Mouse (Mus musculus) liver, postnatal 0 days (tissue): ENCODE data around the gene Agap3. TPM values are rescaled to one million over a fixed set of nuclear protein-coding genes. Genes with fewer than 3 reads are reported as not detected.

ENCODE experiments used
- ATAC-seq: fragments of 200-750 bp; cut with Nextera tagmentation; 2 replicates; pipeline ENCODE4 v1.8.0; 2017; ENCODE audit warnings: mild to moderate bottlenecking, moderate library complexity
- DNase-seq: peaks from one replicate; pipeline ENCODE4 v3.0.0-alpha.2; 2016
- H3K27ac ChIP-seq: fragments of 300-500 bp; sonication (generic); 2 replicates; pipeline ENCODE4 v1.5.1; 2014; ENCODE audit warnings: antibody characterized with exemption, moderate library complexity, mild to moderate bottlenecking, low read depth
- H3K27me3 ChIP-seq: fragments of 300-500 bp; sonication (generic); 2 replicates; pipeline ENCODE4 v1.6.1; 2014; ENCODE audit warnings: low read length, control low read depth, mixed read lengths; ENCODE audit not compliant: insufficient read depth
- H3K36me3 ChIP-seq: fragments of 300-500 bp; sonication (generic); replicated peaks from 2 replicates; pipeline ENCODE4 v1.6.1; 2014; ENCODE audit warnings: mild to moderate bottlenecking, control low read depth, low read length, moderate library complexity, mixed read lengths; ENCODE audit not compliant: insufficient read depth
- H3K4me1 ChIP-seq: fragments of 300-500 bp; sonication (generic); 2 replicates; pipeline ENCODE4 v1.6.1; 2014; ENCODE audit warnings: antibody characterized with exemption, mild to moderate bottlenecking, control low read depth; ENCODE audit not compliant: insufficient read depth
- H3K4me2 ChIP-seq: fragments of 300-500 bp; sonication (generic); 2 replicates; pipeline ENCODE4 v1.6.1; 2014; ENCODE audit warnings: low read depth, mild to moderate bottlenecking, low read length, moderate library complexity, mixed read lengths
- H3K4me3 ChIP-seq: fragments of 300-500 bp; sonication (generic); 2 replicates; pipeline ENCODE4 v1.5.1; 2014; ENCODE audit warnings: low read depth, low read length
- H3K9ac ChIP-seq: fragments of 300-500 bp; sonication (generic); replicated peaks from 2 replicates; pipeline ENCODE4 v1.6.1; 2014; ENCODE audit warnings: mild to moderate bottlenecking, moderate library complexity
- H3K9me3 ChIP-seq: fragments of 300-500 bp; sonication (generic); 2 replicates; pipeline ENCODE4 v1.6.1; 2016; ENCODE audit warnings: mild to moderate bottlenecking, control low read depth, low read length, mixed read lengths
- CTCF ChIP-seq: sonication (generic); IDR thresholded peaks from 2 replicates; pipeline ENCODE4 v1.5.1; 2016; ENCODE audit warnings: antibody characterized with exemption, low read depth
- EP300 ChIP-seq: IDR thresholded peaks from 2 replicates; pipeline ENCODE4 v1.6.1; 2016; ENCODE audit warnings: antibody characterized with exemption, low read depth, mild to moderate bottlenecking
- WGBS: fragments of 180-500 bp; shearing (Covaris S2); extraction: QIAGEN DNeasy Blood & Tissue Kit; methylation state at CpG from one replicate; pipeline ENCODE4 v1.1.7; 2014; ENCODE audit not compliant: insufficient replicate concordance; 5-methylcytosine and 5-hydroxymethylcytosine counted together
- polyA plus RNA-seq: library from polyadenylated mRNA; unstranded; fragments of >200 nt; fragmentation: Nextera tagmentation; extraction: Ambion mirVana; gene quantifications from 2 replicates; pipeline ENCODE4 v1.2.1, GENCODE M21; 2015

Agap3 gene
- polyA plus RNA-seq, 1 experiment from 2014 or later: 8.3 TPM

- ATAC-seq: no peak
- peaks cover 4% of the 10 kb centered on the region for H3K4me1 ChIP-seq
- H3K4me3 ChIP-seq: no peak overlapping the region
- H3K27ac ChIP-seq: no peak overlapping the region
- H3K36me3 ChIP-seq: no peaks in the 10 kb centered on the region
- no peak overlapping the region for H3K4me2 ChIP-seq
- no peak for TF ChIP-seq CTCF
- no peak for TF ChIP-seq EP300
- H3K27me3 ChIP-seq: peaks cover 62% of the 10 kb centered on the region
- H3K9ac ChIP-seq: no peak overlapping the region
- H3K9me3 ChIP-seq: no peaks in the 10 kb centered on the region
- 52% methylated on average over 8 of the region's 8 CpGs for WGBS
- DNase-seq: no peak
These were observed 69.4 kb downstream of the Agap3 start for GRCm38 (mm10) chr5:24521366-24521765.

GRCm38 (mm10) chr5:24523806-24524205 is 71.8 kb downstream of the Agap3 start:
- H3K9ac ChIP-seq: no peak overlapping the region
- no peak overlapping the region for H3K27ac ChIP-seq
- H3K4me1 ChIP-seq: peaks cover 10% of the 10 kb centered on the region
- DNase-seq: no peak
- peaks cover 78% of the 10 kb centered on the region for H3K27me3 ChIP-seq
- H3K4me2 ChIP-seq: no peak overlapping the region
- no peaks in the 10 kb centered on the region for H3K36me3 ChIP-seq
- no peak for TF ChIP-seq CTCF
- no peak for TF ChIP-seq EP300
- ATAC-seq: no peak
- 40% methylated on average over 8 of the region's 8 CpGs for WGBS
- H3K4me3 ChIP-seq: no peak overlapping the region
- no peaks in the 10 kb centered on the region for H3K9me3 ChIP-seq

DNA sequence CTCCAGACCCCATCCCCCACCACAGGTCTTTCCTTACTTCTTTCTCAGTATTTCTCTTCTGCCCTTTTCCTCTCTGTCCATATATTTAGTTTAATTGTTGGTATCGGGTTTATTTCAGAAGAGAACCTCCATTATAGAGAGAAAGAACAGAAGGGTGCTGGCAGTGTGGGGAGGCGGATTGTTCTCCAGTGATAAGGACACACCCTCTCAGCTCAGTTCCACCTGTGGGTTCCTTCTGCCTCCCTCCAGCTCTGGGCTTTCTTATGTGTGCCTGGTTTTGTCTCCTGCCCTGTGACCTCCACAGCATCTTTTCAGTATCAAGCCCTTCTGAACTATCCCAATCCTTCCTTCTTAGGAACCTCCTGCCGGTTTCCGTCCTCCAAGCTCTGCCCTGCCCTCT is 72.5 kb downstream of the Agap3 start:
- no peak overlapping the region for H3K4me3 ChIP-seq
- no peak for ATAC-seq
- H3K27me3 ChIP-seq: peaks cover 83% of the 10 kb centered on the region
- TF ChIP-seq CTCF (no peak), EP300 (no peak)
- no peaks in the 10 kb centered on the region for H3K9me3 ChIP-seq
- 15% methylated on average over 4 of the region's 4 CpGs for WGBS
- DNase-seq: no peak
- H3K27ac ChIP-seq: no peak overlapping the region
- H3K4me1 ChIP-seq: peaks cover 10% of the 10 kb centered on the region
- no peaks in the 10 kb centered on the region for H3K36me3 ChIP-seq
- no peak overlapping the region for H3K4me2 ChIP-seq
- H3K9ac ChIP-seq: no peak overlapping the region

- no peak for ATAC-seq
- 7% methylated on average over 34 of the region's 34 CpGs for WGBS
- peaks cover 10% of the 10 kb centered on the region for H3K4me1 ChIP-seq
- no peak overlapping the region for H3K9ac ChIP-seq
- no peak for DNase-seq
- no peaks in the 10 kb centered on the region for H3K36me3 ChIP-seq
- TF ChIP-seq CTCF (no peak), EP300 (no peak)
- peak overlapping the region; percentile 25 for H3K4me3 ChIP-seq
- peak overlapping the region; percentile 62; the same call in 1 of the 2 replicates for H3K4me2 ChIP-seq
- peaks cover 87% of the 10 kb centered on the region for H3K27me3 ChIP-seq
- no peak overlapping the region for H3K27ac ChIP-seq
- no peaks in the 10 kb centered on the region for H3K9me3 ChIP-seq
These were observed 73.6 kb downstream of the Agap3 start for GRCm38 (mm10) chr5:24525360-24526189.

DNA sequence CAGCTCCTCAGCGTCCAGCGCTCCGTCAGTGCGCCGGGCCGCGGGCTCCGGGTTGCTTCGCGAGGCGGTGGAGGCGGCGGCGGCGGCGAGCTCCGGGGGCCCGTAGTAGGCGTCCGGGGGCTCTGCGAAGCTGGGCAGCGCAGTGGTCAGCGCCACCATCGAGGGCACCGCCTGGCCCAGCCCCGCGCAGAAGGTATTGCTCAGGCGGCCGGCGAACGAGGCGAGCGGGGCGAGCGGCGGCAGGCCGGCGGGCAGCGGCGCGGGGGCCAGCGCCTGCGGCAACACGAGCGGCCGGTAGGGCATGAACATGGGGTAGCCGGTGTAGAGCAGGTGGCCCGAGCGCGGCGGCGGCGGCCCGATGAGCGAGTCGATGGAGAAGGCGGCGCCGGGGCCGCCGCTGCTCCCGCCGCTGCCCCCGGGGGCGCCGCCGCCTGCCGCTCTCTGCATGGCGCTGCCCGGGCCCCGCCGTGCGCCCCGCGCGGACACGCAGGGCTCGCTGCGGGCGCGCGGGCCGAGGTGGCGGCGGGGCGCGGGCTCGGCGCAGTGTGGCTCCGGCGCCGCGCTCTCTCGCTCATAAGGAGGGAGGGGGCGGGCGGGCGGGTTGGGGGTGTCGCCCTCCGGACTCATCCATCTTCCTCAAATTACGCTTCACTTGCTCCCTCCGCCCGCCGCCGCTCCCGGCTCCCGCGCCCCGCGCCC is 74.4 kb downstream of the Agap3 start:
- no peak for TF ChIP-seq CTCF
- no peak for TF ChIP-seq EP300
- H3K4me2 ChIP-seq: peak overlapping the region; percentile 62
- H3K36me3 ChIP-seq: no peaks in the 10 kb centered on the region
- peaks cover 92% of the 10 kb centered on the region for H3K27me3 ChIP-seq
- H3K4me1 ChIP-seq: peaks cover 10% of the 10 kb centered on the region
- no peak overlapping the region for H3K27ac ChIP-seq
- WGBS: under 1% methylated on average over 48 of the region's 109 CpGs
- no peaks in the 10 kb centered on the region for H3K9me3 ChIP-seq
- DNase-seq (no peak), ATAC-seq (0 out of 2 replicates have a peak, but pooled peaks have one; percentile 17)
- no peak overlapping the region for H3K9ac ChIP-seq
- peak overlapping the region; percentile 25 for H3K4me3 ChIP-seq

GRCm38 (mm10) chr5:24526889-24527230 is 74.9 kb downstream of the Agap3 start, which contains the start of gene Gbx1:
Gene Gbx1, minus strand, starts transcription at chr5:24527202.
- H3K4me2 ChIP-seq: peak within 1 kb of the TSS; percentile 62
- peak within 1 kb of the TSS; percentile 25 for H3K4me3 ChIP-seq
- DNase-seq (peak; percentile 32), ATAC-seq (no peak)
- no peak within 1 kb of the TSS for H3K27ac ChIP-seq
- TF ChIP-seq EP300: no peak
- TF ChIP-seq CTCF: no peak
- WGBS: 2% methylated on average over 27 of the region's 49 CpGs
- no peaks in the 10 kb centered on the region for H3K36me3 ChIP-seq
- no peak within 1 kb of the TSS for H3K9ac ChIP-seq
- H3K4me1 ChIP-seq: peaks cover 10% of the 10 kb centered on the region
- no peaks in the 10 kb centered on the region for H3K9me3 ChIP-seq
- H3K27me3 ChIP-seq: peaks cover 90% of the 10 kb centered on the region
